Mouse (Mus musculus): Measurements from ENCODE around the gene Rapgef2.

GRCm38 (mm10) chr3:79153039-79153487, 133.3 kb downstream of the Rapgef2 start:
- no peak for TF ChIP-seq CTCF (IDR thresholded peaks at IDR 0.05; ENCODE audit: borderline replicate concordance, extremely low read depth, insufficient read depth, insufficient read length)
- TF ChIP-seq POLR2A (IDR thresholded peaks at IDR 0.05; ENCODE audit: borderline replicate concordance, extremely low read depth, insufficient read depth, insufficient read length, poor library complexity, severe bottlenecking): no peak

Data from brain, embryonic 14.5 days (tissue).